Mouse (Mus musculus): ENCODE measurements around the gene Coro1a.
"Not testable (repeated sequence)": the region's sequence is repeated elsewhere in the genome, so short reads cannot be mapped to it uniquely, and the experiment has no call there.

The Coro1a gene

GRCm38 (mm10) chr7:126689021-126689420, 18.6 kb downstream of the Coro1a start:
- no peak for DNase-seq (ENCODE audit: low spot score in 2 of 2)

GRCm38 (mm10) chr7:126688156-126688555, 19.4 kb downstream of the Coro1a start:
- DNase-seq (ENCODE audit: low spot score in 2 of 2), result not testable (repeated sequence)

DNA sequence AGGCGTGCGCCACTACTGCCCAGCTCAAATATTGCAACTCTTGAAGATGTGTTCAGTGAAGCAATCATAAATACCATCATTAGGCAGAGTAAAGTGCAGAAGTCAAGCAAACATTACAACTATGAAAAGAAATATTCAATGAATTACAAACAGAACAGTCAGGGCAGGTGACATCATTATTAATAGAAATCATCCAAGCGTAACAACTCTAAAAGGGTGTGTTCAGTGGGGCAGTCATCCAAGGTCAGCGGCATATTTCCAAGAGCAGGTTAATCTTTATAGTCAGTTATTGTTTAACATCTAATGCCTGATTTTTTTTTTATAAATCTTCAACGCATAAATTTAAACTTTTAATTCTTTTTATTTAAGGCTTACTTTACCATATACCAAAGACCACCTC, 26.4 kb downstream of the Coro1a start:
- DNase-seq (ENCODE audit: low spot score in 2 of 2), result no peak

DNA sequence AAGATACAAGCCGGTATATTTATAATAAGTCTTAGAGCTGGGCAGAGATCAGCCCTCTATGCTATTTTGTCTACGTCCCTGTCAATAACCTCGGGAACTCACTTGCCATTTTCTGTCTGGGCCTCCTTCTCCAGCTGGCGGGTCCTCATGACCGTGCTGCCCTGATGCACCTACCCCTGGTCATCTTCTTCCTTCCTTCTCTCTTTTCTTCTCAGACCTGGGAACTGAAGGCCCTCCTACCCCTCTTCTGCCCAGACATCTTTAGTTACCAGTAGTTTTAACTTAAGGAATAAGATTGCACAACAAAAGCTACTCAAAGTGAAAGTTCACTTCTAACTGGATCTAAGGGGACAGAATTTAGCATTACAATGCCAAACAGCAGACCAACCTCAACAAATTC, 27.9 kb downstream of the Coro1a start:
- no peak for DNase-seq (ENCODE audit: low spot score in 2 of 2)

- DNase-seq (ENCODE audit: low spot score in 2 of 2), result no peak
Observed at GRCm38 (mm10) chr7:126678545-126679341, 28.8 kb downstream of the Coro1a start.

GRCm38 (mm10) chr7:126676631-126677220, 30.9 kb downstream of the Coro1a start:
- DNase-seq (ENCODE audit: low spot score in 2 of 2), result no peak

- DNase-seq (ENCODE audit: low spot score in 2 of 2), result peak in 1 of 2 experiments; percentile 39
Observed at GRCm38 (mm10) chr7:126676207-126676606, 31.4 kb downstream of the Coro1a start, which contains the start of gene Sult1a1. Gene Sult1a1, minus strand, starts transcription at chr7:126676432.

DNA sequence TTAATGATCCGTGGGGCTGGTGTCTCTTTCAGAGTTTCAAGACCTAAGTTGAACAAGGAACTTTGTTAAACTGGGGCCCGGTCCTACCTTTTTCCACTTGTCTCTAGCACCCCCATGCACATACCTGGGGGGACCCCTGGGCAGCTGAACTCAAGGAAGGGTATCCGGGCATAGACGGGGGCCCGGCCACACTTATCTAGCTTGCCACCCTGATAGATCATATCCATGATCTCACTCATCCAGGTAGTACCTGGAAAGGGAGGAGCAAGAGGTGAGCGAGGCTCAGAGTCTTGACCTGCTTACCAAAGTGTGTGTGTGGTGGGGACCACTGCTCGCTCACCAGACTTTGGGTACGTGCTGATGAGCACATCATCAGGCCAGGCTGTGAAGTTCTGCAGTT, 32.5 kb downstream of the Coro1a start:
- no peak for DNase-seq (ENCODE audit: low spot score in 2 of 2)

DNA sequence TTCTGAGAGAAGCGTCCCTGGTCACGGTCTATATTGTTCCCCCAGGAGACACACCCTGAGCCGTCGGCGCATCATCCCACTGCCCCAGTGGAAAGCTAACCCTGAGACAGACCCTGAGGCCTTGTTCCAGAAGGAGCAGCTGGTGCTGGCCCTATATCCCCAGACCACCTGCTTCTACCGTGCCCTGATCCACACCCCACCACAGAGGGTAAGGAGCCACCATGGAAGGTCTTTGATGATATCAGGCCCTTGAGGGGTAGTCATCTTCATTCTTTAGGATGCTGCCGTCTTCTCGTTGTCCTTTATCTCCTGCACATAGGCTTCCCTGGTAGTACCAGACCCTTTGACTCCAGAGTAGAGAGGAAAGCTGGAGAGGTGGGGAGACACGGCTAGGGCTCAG, 35.5 kb downstream of the Coro1a start:
- no peak for DNase-seq (ENCODE audit: low spot score in 2 of 2)

GRCm38 (mm10) chr7:126670152-126670551, 37.4 kb downstream of the Coro1a start:
- DNase-seq (ENCODE audit: low spot score in 2 of 2), result no peak

- DNase-seq (ENCODE audit: low spot score in 2 of 2), result no peak
Observed at GRCm38 (mm10) chr7:126668452-126668851, 39.1 kb downstream of the Coro1a start.

DNA sequence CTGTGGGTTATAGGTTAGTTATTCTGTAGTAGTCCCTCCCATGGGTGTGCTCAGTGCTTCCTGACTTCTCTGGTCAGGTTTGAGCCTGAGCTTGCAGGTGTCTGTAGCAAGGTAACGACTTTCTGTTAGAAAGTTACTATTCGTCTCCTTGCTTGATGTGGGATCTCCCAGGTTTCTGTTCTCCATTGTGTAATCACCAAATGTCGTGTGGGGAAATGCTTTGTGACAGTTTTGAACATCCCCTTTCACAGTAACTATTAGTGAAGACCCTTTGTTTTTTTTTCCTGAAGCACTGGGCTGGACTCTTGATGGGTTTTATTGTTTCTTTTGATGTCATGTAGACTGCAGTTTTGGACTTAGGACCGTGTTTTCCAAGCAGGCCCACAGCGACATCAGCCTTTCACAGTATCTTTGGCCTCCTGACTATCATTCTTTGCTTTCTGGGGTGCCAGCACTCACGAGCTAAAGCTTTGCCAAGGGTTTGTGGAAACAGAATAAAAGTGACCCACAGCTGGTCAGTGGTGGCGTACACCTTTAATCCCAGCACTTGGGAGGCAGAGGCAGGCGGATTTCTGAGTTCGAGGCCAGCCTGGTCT, 40.0 kb downstream of the Coro1a start:
- no peak for DNase-seq (ENCODE audit: low spot score in 2 of 2)

- no peak for DNase-seq (ENCODE audit: low spot score in 2 of 2)
Observed at GRCm38 (mm10) chr7:126665269-126665668, 42.3 kb downstream of the Coro1a start.

- no peak for DNase-seq (ENCODE audit: low spot score in 2 of 2)
Observed at GRCm38 (mm10) chr7:126663646-126664045, 43.9 kb downstream of the Coro1a start.

DNA sequence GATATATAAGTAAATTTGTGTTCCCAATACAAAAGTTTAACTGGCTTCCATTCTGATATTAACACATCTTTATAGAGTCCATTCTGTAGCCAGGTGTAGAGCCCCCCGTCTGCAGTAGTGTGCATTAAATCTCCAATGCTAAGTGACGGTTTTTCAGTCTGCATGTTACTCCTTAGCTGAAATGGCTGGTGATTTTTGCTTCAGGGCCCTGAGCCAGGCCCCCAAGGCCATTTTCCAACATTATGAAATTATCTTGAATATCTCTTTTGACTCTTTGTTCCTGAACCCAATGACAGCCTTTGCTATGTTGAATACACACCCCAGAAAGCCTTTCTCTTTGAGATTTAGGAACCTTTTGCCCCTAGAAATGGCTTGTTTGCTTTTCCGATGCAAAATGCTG, 47.8 kb downstream of the Coro1a start:
- no peak for DNase-seq (ENCODE audit: low spot score in 2 of 2)

- DNase-seq (ENCODE audit: low spot score in 2 of 2), result no peak
Observed at GRCm38 (mm10) chr7:126657522-126657921, 50.1 kb downstream of the Coro1a start.

- no peak for DNase-seq (ENCODE audit: low spot score in 2 of 2)
Observed at GRCm38 (mm10) chr7:126655695-126656094, 51.9 kb downstream of the Coro1a start.

GRCm38 (mm10) chr7:126653991-126654390, 53.6 kb downstream of the Coro1a start:
- DNase-seq (ENCODE audit: low spot score in 2 of 2), result no peak

- DNase-seq (ENCODE audit: low spot score in 2 of 2), result no peak
Observed at GRCm38 (mm10) chr7:126650852-126651251, 56.7 kb downstream of the Coro1a start.
